Mouse (Mus musculus): ENCODE measurements around the gene Radil.
A peak's percentile ranks its signal among the peaks of the same experiment; 100 is the strongest.

The Radil gene

DNA sequence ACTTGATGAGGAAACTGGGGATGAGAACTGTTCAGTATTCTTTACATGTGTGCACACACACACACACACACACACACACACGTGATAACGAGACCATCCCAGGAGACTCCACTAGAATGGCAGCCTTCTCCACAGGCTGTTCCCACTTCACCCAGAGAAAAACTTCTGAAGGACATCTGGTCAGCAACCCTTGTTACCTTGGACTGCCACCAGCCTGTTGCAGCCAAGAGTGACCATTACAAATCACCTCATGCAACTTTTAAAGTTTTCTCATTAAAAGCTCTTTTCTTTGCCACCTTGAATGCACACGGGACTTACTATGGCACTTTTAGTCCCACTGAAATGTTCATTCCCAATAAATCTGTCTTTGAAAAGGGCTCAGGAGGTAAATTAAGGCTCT, 13.6 kb downstream of the Radil start:
- no peak for DNase-seq (ENCODE audit: low read depth)

DNA sequence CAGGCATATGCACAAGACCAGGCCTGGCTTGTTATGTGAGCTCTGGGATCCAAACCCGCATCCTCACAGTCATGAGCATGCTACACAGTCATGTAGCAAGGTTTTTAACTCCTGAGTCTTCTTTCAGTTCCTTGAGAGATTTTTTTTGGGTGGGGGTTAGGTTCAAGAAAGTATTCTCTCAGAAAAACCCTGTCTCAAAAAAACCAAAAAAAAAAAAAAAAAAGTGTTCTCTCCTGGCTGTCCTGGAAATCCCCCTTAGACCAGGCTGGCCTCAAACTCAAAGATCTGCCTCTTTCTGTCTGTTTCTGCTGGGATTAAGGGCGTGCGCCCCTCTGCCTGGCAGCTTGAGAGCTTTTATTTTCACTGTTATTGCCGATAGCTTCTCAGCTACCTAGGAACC, 15.5 kb downstream of the Radil start:
- DNase-seq (ENCODE audit: low read depth) = no peak

DNA sequence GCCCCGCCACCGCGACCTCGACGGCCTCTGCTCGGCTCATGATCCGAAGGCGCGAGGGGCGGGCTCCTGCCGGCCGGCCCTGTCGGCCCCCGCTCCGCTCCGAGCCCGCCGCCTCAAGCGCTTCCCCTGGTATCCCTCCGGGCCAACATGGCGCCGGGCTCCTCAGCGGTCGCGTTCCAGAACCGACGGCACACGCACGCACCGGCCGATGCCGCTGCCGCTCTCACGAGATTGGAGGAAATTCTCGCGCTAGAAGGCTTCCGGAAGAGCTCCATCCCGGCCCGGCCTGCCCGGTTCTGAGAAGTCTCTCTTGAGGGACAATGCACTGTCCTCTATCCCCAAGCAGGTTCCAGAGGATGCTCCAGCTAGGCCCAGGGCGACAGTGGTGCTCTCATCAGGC, 21.0 kb downstream of the Radil start, which contains the start of gene Papolb:
Gene Papolb, minus strand, starts transcription at position 162 of the 400 bp plus-strand sequence.
- no peak for DNase-seq (ENCODE audit: low read depth)

DNA sequence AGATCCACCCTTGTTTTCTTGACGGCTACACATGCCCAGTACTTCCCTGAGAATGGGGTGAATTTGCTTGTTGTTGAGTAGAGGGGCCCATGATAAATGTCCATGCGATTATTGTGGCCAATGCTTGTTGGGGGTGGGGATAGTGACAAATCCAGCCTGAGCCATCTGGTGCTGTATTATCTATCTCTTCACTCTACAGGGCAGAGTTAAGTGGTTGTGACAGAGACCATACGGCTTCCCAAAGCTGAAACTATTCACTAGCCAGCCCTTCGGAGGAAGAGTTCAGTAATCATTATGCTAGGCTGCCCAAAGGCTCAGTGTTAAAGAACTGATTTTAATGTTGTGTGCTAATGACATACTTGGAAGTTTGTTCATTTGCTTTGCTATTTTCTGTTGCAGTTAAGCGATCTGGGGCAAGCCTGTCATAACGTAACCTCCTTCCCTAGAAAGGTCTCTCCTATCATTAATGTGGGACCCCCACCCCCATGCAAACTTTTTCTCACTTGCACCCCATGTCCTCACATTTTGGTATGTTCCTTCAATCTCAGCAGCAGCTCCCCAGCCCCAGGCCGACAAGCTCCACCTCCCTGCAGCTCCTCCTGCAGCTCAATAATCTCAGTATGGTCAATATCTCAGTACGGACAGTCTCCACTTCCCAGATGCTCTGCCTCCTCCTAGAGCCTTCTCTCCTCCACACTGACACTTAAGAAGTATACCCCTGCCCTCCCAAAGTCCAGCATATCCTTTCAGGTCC, 26.0 kb downstream of the Radil start:
- DNase-seq (ENCODE audit: low read depth) = no peak

DNA sequence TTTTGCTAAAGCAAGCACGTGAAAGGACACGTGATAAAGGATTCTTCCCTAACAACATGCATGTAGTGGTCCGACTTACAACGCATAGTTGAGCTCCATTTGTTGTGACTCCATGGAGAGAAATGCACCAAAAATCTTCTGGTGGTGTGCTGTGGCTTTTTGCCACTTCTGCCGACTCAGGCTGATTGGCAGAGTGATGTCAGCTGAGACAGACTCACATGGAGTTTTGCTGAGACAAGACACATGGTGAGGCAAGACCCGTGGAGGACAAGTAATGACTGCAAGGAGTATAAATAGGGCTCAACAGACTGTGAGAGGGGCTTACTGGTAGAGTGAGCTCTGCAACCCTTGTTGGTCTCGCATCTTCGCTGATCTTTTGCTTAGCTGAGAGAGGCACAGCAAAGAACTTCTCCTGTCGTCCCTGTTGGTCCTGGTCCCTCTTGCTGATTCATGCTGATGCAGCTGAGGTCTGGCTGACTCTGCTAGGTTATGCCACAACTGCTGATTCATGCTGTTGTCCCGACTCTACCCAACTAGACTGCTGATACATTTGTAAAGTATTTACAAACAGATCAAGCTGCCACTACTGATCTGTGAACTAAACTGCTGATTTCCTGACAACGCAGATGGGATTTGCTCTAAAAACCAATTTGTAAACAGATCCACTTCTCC, 29.6 kb downstream of the Radil start:
- DNase-seq (ENCODE audit: low read depth) = no peak

DNA sequence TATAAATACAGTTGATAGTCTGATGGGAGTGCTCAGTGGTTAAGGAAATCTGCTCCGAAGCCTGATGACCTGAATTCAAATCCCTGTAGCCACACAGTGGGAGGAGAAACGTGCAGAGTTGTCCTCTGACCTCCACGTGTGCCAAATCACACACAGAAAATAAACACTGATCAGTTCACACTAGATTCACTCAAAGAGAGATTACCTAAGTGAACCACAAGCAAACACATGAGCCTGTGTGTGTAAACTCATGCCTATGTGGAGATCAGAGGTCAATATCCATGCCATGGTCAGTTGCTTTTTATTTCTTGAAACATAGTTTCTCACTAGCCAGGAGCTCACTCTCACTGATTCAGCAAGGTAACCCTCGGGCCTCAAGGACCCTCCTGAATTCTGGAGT, 30.5 kb downstream of the Radil start:
- DNase-seq (ENCODE audit: low read depth) = no peak

DNA sequence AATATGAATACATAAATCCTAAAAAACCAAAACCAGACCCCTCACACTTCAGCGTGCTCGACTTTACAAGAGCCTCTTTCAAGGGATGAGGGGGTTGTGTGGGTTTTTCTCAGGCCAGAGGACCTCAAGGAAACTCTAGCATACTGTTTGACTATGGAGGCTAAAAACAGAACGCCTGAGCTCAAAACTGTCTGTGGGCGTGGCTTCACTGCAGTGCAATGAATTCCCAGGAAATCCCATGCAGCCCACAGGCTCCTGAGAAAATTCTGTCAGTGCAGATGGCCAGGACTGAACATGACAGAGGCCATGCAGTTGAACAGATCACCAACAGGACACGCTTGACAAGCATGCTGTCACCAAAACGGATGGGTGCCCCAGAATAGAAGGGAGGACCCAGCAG, 31.9 kb downstream of the Radil start:
- DNase-seq (ENCODE audit: low read depth) = no peak

DNA sequence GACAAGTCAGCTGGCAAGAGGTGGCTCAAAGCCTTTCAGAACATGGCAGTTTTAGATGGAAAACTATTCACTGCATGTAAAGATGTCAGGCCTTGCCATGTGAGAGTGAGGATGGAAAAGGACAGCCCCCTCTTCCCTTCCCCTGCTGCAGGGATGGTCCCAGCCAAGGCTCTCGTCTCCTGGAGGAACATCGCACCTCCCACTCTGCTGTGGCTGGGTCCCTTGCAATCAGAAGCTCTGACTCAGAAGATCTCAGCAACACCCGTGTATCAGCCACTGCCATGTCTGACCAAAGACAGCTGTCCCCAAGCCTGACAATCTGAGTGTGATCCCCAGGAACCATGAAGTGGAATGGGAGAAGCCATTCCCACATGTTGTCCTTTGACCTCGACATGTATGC, 38.8 kb downstream of the Radil start:
- DNase-seq (ENCODE audit: low read depth) = no peak

DNA sequence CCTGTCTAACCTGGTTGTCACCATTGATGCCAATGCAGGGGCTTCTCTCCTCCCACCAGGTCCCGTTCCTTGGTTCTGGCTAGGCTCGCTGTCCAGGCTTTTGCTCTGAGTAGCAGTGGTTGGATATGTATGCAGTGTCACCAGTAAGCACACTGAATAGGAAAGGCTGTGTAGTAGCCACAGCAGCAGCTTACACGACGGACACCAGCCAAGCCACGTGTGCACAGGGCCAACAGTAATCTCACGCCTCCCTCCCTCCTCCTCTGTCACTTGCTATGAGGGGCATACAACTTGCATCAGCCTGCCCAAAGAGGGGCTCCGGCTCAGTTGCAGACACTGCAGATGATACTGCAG, 40.9 kb downstream of the Radil start:
- no peak for DNase-seq (ENCODE audit: low read depth)

DNA sequence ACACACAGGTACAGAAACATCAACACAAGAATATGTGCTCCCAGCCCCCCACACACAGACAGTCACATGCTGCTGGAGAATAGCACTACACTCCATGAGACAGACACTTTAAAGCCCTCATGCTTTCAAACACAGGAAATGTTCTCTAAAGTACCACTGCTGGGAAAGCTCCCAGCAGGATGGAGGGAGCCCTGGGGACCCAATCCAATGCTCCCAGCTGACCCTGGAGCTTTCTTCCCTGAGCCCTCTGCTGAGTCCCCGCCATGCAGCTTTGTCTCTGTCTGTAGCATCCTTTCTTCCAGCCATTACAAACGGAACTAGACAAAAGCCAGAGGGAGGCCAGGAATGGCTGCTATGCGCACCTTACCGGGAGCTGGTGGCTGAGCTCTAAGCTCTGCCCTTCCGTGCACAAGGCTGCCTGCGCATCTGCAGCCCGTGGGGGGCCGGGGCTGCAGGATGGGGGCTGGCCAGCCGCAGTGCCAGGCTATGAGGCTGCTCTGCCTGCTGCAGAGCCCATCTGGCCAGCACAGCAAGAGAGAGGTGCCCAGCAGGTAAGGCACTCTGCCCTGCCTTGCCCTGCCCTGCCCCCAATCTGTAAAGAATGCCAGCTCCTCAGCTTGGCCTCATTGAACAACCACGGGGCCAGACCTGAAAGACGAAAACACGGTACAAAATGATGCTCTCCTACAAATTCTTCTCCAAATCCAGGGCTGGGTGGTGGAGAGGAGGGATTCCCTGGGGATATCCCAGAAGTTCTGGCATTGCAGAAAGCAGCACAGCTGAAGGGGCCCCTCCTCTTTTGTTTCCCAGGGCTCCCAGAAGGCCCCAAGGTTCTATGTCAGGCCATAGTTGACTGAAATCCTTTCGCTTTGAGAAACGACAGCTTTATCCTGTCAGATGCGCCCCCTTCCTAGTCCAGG, 41.5 kb downstream of the Radil start:
- DNase-seq (ENCODE audit: low read depth) = no peak

DNA sequence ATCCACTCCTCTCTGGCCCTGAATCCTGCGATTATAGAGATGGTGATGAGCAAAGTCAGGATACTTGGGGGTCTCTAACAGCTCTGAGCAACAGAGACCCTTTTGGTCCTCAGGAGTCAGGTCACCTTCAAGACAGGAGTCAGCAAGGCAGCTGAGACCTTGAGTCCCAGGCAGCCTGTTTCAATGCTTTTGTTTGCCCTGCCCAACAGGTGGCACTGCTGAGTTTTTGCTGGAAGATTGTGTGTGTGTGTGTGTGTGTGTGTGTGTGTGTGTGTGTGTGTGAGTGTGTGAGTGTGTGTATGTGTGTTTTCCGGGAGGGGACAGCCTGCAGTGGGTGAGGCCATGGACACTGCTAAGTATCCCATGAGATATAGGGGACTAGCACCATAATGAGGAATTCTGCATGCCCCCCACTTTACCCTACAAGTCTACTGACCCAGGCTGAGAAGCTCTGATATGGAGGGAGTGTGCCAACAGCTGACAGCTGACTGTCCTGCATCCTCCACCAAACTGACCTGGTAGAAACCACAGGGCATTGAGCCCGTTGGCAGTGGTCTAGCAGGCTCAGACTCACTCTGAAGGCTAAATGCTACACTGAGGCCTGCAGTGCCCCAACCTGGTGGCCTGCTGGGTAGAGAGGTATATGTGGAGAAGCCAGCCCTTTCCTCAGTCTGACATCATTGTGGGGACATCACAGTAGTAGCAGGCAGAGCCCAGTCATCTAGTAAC, 45.0 kb downstream of the Radil start:
- no peak for DNase-seq (ENCODE audit: low read depth)

DNA sequence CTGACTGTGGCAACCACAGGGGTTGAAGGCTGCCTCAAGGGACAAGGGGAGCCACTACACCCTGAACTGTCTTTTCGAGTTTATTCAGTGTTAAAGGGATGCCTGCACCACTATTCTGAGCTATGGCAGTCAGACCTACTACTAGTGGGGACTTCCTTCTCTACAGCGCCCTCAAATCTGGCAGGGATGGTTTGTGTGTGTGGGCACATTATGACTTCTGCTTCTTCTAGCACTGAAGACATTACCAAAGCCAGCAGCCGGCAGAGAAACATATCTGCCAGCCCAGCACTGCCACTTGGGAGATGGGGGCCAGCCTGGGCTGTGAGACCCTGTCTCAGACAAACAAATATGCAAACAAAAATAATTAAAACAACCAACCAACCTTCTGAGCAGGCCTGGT, 46.7 kb downstream of the Radil start:
- no peak for DNase-seq (ENCODE audit: low read depth)

DNA sequence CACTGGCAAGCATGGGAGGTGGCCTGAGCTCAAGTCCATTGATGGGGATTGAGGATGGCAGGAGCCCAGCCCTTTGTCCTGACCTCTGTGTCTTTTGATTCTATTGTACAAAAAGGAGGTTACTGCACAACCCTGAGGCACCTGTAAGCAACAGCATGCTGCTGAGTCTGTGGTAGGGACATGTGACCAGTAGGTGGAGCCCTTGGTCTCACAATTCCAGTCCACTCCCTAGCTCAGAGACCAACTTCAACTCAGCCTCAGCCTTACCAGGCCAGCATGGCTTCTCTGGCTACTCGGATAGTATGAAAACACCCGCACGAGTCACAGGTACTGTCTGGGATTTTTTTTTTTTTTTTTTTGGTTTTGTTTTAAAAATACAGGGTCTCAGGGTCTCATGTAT, 48.5 kb downstream of the Radil start:
- DNase-seq (ENCODE audit: low read depth) = peak; percentile 43

DNA sequence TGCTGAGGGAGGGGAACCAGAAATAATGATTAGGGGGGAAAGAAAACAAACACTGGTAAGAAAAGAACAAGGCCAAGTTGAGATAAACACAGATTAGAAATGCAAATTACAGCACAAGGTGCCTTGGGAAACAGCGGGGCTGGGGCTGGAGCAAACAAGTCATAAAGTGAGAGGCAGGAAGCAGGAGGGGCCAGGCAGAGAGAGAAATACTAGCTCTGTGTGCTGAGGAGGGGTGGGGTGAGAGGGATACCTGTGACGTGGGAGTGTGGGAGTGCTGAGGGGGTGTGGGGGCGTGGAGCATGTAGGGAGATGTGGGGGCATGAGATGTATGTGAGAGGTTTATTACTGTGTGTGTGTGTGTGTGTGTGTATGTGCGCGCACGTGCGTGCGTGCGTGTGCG, 50.0 kb downstream of the Radil start:
- DNase-seq (ENCODE audit: low read depth) = no peak

DNA sequence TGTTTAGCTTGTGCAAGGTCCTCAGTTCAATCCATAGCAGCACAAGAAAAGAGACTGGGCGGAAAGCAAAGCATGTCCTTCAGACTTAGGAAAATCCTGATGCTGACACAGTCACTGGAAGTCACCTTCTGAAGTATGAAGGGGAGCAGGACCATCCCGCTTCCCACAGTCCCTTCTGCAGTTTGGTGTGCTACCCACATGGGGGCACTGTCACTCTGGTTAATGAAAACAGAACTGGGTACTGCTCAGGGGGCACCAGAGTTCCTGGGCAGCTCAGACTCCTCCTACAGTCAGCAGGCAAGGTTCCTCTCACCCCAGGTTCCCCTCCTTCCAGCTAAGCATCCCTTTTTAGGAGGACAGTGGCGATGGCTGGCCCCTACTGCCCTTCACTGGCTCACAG, 51.9 kb downstream of the Radil start:
- DNase-seq (ENCODE audit: low read depth) = peak; percentile 30

DNA sequence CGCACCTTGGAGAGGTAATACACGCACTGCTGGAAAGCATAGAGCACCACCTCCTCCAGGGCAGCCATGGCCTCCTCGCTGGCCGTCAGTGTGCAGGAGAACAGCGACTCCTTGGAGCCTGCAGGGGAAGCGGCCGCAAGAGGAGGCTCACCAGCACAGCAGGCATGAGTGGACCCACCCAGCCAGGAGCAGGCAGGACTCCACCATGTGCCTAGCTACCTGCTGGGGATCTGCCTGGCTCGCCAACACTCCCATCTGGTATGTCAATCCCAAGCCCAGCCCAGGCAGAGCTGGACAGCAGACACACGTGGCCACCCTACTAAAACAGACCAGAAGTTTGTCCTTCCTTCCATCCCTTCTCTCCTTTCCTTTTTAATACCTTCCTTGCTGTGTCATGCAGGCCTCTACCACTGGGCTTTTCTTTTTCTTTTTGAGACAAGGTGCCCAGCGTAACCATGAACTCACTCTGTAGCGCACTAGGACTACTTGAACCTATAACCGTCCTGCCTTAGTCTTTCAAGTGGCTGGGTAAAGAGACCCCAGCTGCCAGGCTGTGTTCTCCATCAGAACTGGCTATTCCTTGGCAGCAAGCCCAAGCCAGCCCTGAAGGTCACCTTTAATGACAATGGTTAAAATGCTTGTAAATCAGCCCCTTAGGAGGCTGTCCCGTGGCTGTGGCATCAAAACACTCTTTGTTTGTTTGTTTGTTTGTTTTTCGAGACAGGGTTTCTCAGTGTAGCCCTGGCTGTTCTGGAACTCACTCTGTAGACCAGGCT, 55.4 kb downstream of the Radil start:
- no peak for DNase-seq (ENCODE audit: low read depth)

DNA sequence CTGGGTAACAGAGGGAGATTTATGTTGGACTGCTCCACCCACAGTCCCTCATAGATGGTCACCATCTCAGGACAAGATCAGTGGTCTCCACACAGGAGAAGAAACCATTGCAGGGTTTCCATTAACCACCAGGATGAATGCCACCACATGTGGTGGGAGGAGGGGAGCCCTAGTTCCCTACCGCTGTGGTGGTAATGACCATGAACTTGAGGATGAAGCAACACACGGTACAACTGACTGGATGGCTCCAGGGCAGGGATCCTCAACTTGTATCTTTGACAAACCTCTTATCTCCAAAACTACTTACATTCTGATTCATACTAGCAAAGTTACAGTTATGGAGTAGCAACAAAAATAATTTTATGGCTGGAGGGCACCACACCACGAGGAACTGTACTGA, 57.6 kb downstream of the Radil start:
- DNase-seq (ENCODE audit: low read depth) = no peak

DNA sequence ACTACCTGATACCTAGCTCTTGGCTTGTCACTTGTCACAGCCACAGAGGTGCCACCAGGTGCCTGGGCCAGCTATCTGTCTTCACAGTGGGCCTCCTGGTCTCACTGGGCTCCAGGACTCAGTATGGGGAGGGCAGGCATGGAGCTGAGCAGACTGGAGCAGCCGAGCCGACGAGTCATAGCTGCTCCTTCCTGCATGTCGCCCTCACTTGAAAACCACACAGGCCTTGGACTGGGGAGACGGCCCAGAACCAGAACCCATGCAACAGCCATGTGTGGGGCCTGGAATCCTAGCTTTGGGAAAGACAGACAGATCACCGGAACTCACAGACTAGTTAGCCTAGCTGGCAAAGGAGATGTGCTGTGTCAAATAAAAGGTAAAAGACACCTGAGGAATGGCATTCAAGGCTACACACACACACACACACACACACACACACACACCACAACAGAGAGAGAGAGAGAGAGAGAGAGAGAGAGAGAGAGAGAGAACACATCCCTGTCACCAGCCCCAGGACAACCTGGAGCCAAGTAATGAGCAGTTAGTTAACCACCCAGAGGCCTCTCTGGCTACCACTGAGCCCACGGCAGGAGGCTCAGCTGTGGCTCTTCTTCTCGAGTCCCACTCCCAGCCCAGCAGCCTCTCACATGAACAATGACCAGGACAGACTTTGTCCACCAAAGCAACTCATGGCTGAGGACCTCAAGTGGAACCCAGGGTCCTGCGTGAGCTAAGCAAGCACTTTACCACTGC, 60.8 kb downstream of the Radil start:
- no peak for DNase-seq (ENCODE audit: low read depth)

DNA sequence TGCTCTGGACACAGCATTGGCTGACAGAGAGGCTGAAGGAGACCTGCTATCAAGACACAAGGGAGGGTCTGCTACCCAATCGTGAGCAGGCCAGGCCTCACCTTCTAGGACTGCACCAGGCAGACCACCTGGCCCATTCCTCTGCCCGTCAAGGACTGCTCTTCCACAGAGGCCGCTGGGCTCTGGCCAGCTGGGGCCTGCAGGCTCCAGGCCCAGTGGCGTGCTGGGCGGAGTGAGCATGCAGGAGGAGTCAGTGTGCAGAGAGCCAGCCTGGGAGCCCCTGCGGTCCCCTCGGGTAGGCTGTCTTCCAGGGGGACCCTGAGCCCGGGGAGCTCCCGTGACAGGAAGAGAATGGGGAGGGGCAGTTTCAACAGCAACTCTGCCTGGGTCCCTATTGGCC, 64.2 kb downstream of the Radil start:
- DNase-seq (ENCODE audit: low read depth) = no peak

DNA sequence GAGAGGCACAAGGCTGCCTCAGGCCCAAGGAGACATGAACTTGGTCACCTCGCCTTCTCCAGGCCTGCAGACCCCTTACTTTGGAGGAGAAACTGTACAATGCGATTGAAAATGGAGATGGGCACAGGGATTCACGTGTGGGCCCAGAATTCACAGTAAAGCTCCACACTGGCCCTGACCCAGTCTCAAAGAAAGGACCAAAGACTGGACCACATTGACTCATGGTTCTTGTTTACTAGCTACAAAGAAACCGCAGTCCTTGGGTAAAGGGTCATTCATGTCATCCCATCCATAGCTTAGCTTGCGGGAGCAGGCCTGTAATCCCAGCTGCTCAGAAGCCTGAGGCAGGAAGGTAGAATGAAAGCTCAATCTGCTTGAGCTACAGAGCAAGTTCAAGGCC, 67.3 kb downstream of the Radil start:
- no peak for DNase-seq (ENCODE audit: low read depth)

DNA sequence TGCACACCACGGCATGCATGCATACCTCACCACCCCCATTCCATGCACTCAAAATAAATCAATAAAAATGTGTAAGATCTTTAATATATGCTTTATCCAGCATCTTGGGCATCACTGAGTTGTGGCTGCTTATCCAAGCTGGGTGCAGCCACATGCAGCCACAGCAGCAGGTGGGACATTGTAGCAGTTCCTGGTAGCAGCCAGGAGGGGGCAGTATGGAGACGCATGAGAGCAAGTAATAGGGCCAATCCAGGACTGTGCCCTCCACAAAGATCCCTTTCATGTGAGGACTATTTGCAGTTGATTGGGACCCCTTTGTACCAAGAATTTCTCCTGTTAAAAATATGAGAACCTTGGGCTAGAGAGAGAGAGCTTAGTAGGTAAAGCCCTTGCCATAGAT, 68.4 kb downstream of the Radil start:
- DNase-seq (ENCODE audit: low read depth) = peak; percentile 60
